Mouse (Mus musculus): Measurements from ENCODE around the gene Rtn4. TPM values are rescaled to one million over a fixed set of nuclear protein-coding genes. Genes with fewer than 3 reads are reported as not detected.
"Not testable (repeated sequence)": the region's sequence is repeated elsewhere in the genome, so short reads cannot be mapped to it uniquely, and the experiment has no call there.

Rtn4 gene
- polyA plus RNA-seq (2015; fragmentation: Nextera tagmentation; extraction: Ambion mirVana): 42.8 and 44.0 TPM in 2 replicates

DNA sequence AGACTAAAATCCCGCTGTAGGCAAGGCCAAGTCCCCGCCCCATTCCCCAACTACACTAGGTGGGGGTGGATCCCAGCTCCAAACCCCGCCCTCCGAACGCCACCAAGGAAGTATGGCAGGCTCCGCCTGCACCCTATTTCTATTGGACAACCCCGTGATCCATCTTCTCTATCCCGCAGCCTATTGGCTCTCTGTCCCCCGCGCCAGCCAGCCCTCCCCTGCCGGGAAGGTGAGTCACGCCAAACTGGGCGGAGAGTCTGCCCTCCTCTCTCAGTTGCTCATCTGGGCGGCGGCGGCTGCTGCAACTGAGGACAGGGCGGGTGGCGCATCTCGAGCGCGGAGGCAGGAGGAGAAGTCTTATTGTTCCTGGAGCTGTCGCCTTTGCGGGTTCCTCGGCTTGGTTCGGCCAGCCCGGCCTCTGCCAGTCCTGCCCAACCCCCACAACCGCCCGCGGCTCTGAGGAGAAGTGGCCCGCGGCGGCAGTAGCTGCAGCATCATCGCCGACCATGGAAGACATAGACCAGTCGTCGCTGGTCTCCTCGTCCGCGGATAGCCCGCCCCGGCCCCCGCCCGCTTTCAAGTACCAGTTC lies at the start of gene Rtn4:
TSS of gene Rtn4 (plus strand) at position 265 of the 590 bp plus-strand sequence.
- WGBS: under 1% methylated on average over 41 of the region's 43 CpGs

GRCm38 (mm10) chr11:29644421-29644820 lies 48.3 kb upstream of the Rtn4 start:
- Histone ChIP-seq H3K9ac (replicated peaks; ENCODE audit: low read length) (no peak overlapping the region), H3K27me3 (ENCODE audit: insufficient read depth, low read length) (no peaks in the 10 kb centered on the region), H3K4me1 (ENCODE audit: insufficient read depth, low read length) (no peaks in the 10 kb centered on the region), H3K9me3 (ENCODE audit: low read length) (no peaks in the 10 kb centered on the region), H3K4me3 (ENCODE audit: low read length) (no peak overlapping the region), H3K4me2 (replicated peaks; ENCODE audit: low read depth, low read length) (no peak overlapping the region), H3K27ac (ENCODE audit: low read length) (no peak overlapping the region), H3K36me3 (ENCODE audit: insufficient read depth, low read length) (no peaks in the 10 kb centered on the region)
- ATAC-seq (ENCODE audit: low FRiP score, low TSS enrichment): no peak
- WGBS: 79% methylated on average over 1 of the region's 1 CpGs

More for the DNA sequence above, at the start of gene Rtn4:
- peak; percentile 98 for ATAC-seq (ENCODE audit: low FRiP score, low TSS enrichment)
- H3K27me3 ChIP-seq (ENCODE audit: insufficient read depth, low read length): no peaks in the 10 kb centered on the region
- no peaks in the 10 kb centered on the region for H3K9me3 ChIP-seq (ENCODE audit: low read length)
- H3K36me3 ChIP-seq (ENCODE audit: insufficient read depth, low read length): peaks cover 4% of the 10 kb centered on the region; the same call in 1 of the 2 replicates
- H3K4me1 ChIP-seq (ENCODE audit: insufficient read depth, low read length): peaks cover 11% of the 10 kb centered on the region; the same call in 1 of the 2 replicates
- peak within 1 kb of the TSS; percentile 97 for H3K27ac ChIP-seq (ENCODE audit: low read length)
- peak within 1 kb of the TSS; percentile 96 for H3K4me3 ChIP-seq (ENCODE audit: low read length)
- peak within 1 kb of the TSS; percentile 61 for H3K4me2 ChIP-seq (replicated peaks; ENCODE audit: low read depth, low read length)
- H3K9ac ChIP-seq (replicated peaks; ENCODE audit: low read length): peak within 1 kb of the TSS; percentile 98

DNA sequence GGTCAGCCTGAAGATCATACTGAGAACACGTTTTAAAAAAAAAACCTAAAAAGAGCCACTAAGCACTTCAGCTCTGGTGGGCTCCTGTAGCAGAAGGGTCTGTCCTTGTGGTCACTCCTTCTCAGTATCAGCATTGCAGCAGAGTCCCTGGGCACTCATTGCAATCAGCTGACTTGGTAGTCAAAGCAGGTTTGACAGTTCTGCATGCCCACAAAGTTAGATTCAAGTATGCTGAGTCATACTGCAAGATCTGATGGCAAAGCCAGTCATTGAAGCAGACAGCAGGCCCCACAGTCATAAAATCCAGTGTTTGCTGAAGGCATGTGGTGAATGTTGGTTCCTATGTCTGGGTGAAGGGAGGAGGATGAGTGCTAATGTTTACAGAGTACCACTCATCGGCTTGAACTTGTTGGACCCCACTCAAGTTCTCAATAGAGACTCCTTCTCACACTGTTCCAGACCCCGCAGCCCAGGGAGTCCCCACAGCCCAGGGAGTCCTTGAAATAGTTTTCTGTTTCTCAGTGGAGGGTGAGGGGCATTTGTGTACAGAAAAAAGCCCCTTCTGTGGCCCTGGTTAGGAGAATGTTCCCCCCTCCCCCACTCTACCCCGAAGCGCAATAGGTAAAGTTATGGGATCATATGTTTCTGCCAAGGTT lies 47.2 kb upstream of the Rtn4 start:
- no peaks in the 10 kb centered on the region for H3K36me3 ChIP-seq (ENCODE audit: insufficient read depth, low read length)
- H3K27me3 ChIP-seq (ENCODE audit: insufficient read depth, low read length): no peaks in the 10 kb centered on the region
- H3K4me3 ChIP-seq (ENCODE audit: low read length): no peak overlapping the region
- H3K4me2 ChIP-seq (replicated peaks; ENCODE audit: low read depth, low read length): no peak overlapping the region
- no peak overlapping the region for H3K9ac ChIP-seq (replicated peaks; ENCODE audit: low read length)
- H3K9me3 ChIP-seq (ENCODE audit: low read length): no peaks in the 10 kb centered on the region
- H3K4me1 ChIP-seq (ENCODE audit: insufficient read depth, low read length): no peaks in the 10 kb centered on the region
- ATAC-seq (ENCODE audit: low FRiP score, low TSS enrichment): no peak
- WGBS: 64% methylated on average over 5 of the region's 5 CpGs
- no peak overlapping the region for H3K27ac ChIP-seq (ENCODE audit: low read length)

DNA sequence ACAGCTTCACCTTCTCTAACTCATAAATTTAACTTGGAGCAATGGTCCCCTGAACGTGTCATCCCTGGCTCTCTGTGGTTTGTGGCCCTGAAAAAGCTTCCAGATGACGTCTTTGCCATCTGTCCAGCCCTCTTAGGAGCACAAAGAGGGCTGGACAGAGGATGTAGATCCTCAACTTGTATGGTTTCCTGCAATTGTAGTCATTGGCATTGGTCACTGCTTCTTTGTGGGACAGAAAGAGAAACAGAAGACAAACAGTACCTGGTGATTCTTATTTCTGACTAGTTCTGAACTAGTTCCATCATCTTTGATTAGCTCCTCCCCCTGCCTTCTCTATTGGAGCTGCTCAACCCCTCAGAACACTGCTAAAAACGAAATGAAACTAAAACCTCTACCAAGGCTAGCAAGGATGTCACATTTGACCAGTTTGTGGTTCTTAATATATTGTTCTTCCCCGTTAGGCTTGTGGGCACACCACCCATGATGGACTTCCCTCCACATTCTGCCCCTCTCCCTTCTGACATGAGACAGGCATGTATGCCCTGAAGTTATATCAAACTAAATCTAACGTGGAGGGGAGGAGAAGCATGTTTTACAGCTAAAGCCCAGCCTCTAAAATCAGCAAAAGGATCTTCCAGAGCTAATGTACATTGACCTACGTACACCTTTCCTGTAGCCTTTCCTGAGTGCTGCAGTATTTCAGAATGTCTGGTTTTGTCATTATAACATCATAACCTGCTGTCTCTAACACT lies 45.0 kb upstream of the Rtn4 start:
- Histone ChIP-seq H3K4me1 (ENCODE audit: insufficient read depth, low read length) (no peaks in the 10 kb centered on the region), H3K4me2 (replicated peaks; ENCODE audit: low read depth, low read length) (no peak overlapping the region), H3K27me3 (ENCODE audit: insufficient read depth, low read length) (no peaks in the 10 kb centered on the region), H3K9ac (replicated peaks; ENCODE audit: low read length) (no peak overlapping the region), H3K9me3 (ENCODE audit: low read length) (no peaks in the 10 kb centered on the region), H3K36me3 (ENCODE audit: insufficient read depth, low read length) (no peaks in the 10 kb centered on the region), H3K27ac (ENCODE audit: low read length) (no peak overlapping the region), H3K4me3 (ENCODE audit: low read length) (no peak overlapping the region)
- ATAC-seq (ENCODE audit: low FRiP score, low TSS enrichment): no peak
- 42% methylated on average over 6 of the region's 6 CpGs for WGBS

GRCm38 (mm10) chr11:29655381-29655780 lies 37.4 kb upstream of the Rtn4 start:
- not testable (repeated sequence) for H3K27ac ChIP-seq (ENCODE audit: low read length); H3K9ac ChIP-seq (replicated peaks; ENCODE audit: low read length); H3K4me2 ChIP-seq (replicated peaks; ENCODE audit: low read depth, low read length); H3K9me3 ChIP-seq (ENCODE audit: low read length); H3K4me1 ChIP-seq (ENCODE audit: insufficient read depth, low read length); H3K27me3 ChIP-seq (ENCODE audit: insufficient read depth, low read length); H3K4me3 ChIP-seq (ENCODE audit: low read length); ATAC-seq (ENCODE audit: low FRiP score, low TSS enrichment); H3K36me3 ChIP-seq (ENCODE audit: insufficient read depth, low read length)
- 85% methylated on average over 3 of the region's 3 CpGs for WGBS

DNA sequence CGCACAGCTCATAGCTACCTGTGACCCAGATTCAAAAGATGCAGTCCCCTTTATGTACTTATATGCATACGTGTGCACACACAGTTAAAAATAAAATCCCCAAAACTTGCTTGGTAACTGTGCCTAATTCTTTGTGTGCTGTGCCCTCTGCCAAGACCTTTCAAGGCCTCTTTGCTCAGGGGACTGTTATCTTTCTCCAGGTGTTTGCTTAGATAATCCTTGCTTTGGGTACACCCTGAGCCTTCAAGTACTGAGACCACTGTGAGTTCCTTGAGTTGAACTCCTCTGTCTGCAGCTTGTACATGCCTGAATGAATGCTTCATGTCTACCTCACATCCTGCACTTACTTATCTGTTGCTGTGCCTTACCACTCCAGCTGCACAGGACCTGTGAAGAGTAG lies 32.0 kb upstream of the Rtn4 start:
- Histone ChIP-seq H3K4me2 (replicated peaks; ENCODE audit: low read depth, low read length) (no peak overlapping the region), H3K4me3 (ENCODE audit: low read length) (no peak overlapping the region), H3K27ac (ENCODE audit: low read length) (no peak overlapping the region), H3K4me1 (ENCODE audit: insufficient read depth, low read length) (no peaks in the 10 kb centered on the region), H3K9ac (replicated peaks; ENCODE audit: low read length) (no peak overlapping the region), H3K9me3 (ENCODE audit: low read length) (no peaks in the 10 kb centered on the region), H3K36me3 (ENCODE audit: insufficient read depth, low read length) (no peaks in the 10 kb centered on the region), H3K27me3 (ENCODE audit: insufficient read depth, low read length) (no peaks in the 10 kb centered on the region)
- no peak for ATAC-seq (ENCODE audit: low FRiP score, low TSS enrichment)
- WGBS: 97% methylated on average over 2 of the region's 2 CpGs

- Histone ChIP-seq H3K4me2 (replicated peaks; ENCODE audit: low read depth, low read length) (no peak overlapping the region), H3K36me3 (ENCODE audit: insufficient read depth, low read length) (no peaks in the 10 kb centered on the region), H3K27me3 (ENCODE audit: insufficient read depth, low read length) (no peaks in the 10 kb centered on the region), H3K27ac (ENCODE audit: low read length) (no peak overlapping the region), H3K4me1 (ENCODE audit: insufficient read depth, low read length) (no peaks in the 10 kb centered on the region), H3K9me3 (ENCODE audit: low read length) (no peaks in the 10 kb centered on the region), H3K9ac (replicated peaks; ENCODE audit: low read length) (no peak overlapping the region), H3K4me3 (ENCODE audit: low read length) (no peak overlapping the region)
- no peak for ATAC-seq (ENCODE audit: low FRiP score, low TSS enrichment)
- WGBS: 90% methylated on average over 3 of the region's 3 CpGs
Measured at GRCm38 (mm10) chr11:29667634-29668033, 25.1 kb upstream of the Rtn4 start.

DNA sequence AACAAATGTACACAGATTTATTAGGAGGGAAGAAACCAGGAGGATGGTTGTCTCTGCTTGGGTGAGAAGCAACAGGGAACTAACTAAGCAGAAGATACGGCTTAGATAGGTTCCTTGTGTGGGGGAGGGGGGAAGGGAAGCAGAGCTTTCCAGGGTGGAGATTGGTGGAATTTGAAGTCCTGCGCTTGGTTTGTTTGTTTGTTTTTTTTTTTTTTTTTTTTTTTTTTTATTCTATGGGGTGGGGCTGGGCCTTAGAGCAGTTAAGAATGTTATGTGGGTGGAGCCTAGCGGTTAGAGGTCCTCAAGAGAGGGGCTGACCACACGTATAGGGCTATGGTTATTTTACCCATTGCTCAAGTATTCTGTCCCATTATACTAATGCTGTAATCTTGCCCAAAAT lies 23.0 kb upstream of the Rtn4 start:
- H3K9me3 ChIP-seq (ENCODE audit: low read length): no peaks in the 10 kb centered on the region
- H3K36me3 ChIP-seq (ENCODE audit: insufficient read depth, low read length): no peaks in the 10 kb centered on the region
- H3K27me3 ChIP-seq (ENCODE audit: insufficient read depth, low read length): no peaks in the 10 kb centered on the region
- ATAC-seq (ENCODE audit: low FRiP score, low TSS enrichment): no peak
- no peak overlapping the region for H3K27ac ChIP-seq (ENCODE audit: low read length)
- no peaks in the 10 kb centered on the region for H3K4me1 ChIP-seq (ENCODE audit: insufficient read depth, low read length)
- H3K4me2 ChIP-seq (replicated peaks; ENCODE audit: low read depth, low read length): no peak overlapping the region
- no peak overlapping the region for H3K4me3 ChIP-seq (ENCODE audit: low read length)
- H3K9ac ChIP-seq (replicated peaks; ENCODE audit: low read length): no peak overlapping the region
- WGBS: 74% methylated on average over 4 of the region's 4 CpGs

DNA sequence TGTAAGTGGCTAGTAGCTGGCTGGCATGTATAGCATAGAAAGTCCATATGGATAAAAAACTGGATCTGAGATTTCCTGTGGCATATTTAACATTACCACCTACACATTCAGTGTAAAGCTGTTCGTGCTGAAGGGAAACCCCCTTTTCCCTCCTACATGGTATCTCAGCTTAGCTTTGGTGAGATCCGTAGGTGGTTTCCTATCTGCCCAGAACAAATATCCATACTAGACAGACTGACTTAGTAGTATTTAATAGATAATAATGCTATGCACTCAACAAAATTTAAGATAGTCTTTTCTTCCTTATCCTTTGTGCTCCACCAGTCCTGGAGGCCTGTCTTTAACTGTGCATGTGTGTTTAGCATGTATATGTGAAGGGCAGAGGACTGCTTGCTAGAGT lies 19.4 kb upstream of the Rtn4 start:
- WGBS: 71% methylated on average over 2 of the region's 2 CpGs
- Histone ChIP-seq H3K4me2 (replicated peaks; ENCODE audit: low read depth, low read length) (no peak overlapping the region), H3K4me1 (ENCODE audit: insufficient read depth, low read length) (no peaks in the 10 kb centered on the region), H3K4me3 (ENCODE audit: low read length) (no peak overlapping the region), H3K36me3 (ENCODE audit: insufficient read depth, low read length) (no peaks in the 10 kb centered on the region), H3K9me3 (ENCODE audit: low read length) (0 out of 2 replicates have a peak, but pooled peaks cover 4% of the 10 kb centered on the region), H3K27me3 (ENCODE audit: insufficient read depth, low read length) (no peaks in the 10 kb centered on the region), H3K27ac (ENCODE audit: low read length) (no peak overlapping the region), H3K9ac (replicated peaks; ENCODE audit: low read length) (no peak overlapping the region)
- no peak for ATAC-seq (ENCODE audit: low FRiP score, low TSS enrichment)

- no peak overlapping the region for H3K27ac ChIP-seq (ENCODE audit: low read length)
- no peaks in the 10 kb centered on the region for H3K4me1 ChIP-seq (ENCODE audit: insufficient read depth, low read length)
- no peak overlapping the region for H3K4me3 ChIP-seq (ENCODE audit: low read length)
- no peaks in the 10 kb centered on the region for H3K27me3 ChIP-seq (ENCODE audit: insufficient read depth, low read length)
- no peak for ATAC-seq (ENCODE audit: low FRiP score, low TSS enrichment)
- H3K36me3 ChIP-seq (ENCODE audit: insufficient read depth, low read length): no peaks in the 10 kb centered on the region
- no peak overlapping the region for H3K4me2 ChIP-seq (replicated peaks; ENCODE audit: low read depth, low read length)
- H3K9ac ChIP-seq (replicated peaks; ENCODE audit: low read length): no peak overlapping the region
- 92% methylated on average over 3 of the region's 4 CpGs for WGBS
- H3K9me3 ChIP-seq (ENCODE audit: low read length): 0 out of 2 replicates have a peak, but pooled peaks cover 4% of the 10 kb centered on the region
Measured at GRCm38 (mm10) chr11:29676718-29677117, 16.0 kb upstream of the Rtn4 start.
